Mouse (Mus musculus): Measurements from ENCODE around the gene Gm49661. TPM values are rescaled to one million over a fixed set of nuclear protein-coding genes. Genes with fewer than 3 reads are reported as not detected.
A peak's percentile ranks its signal among the peaks of the same experiment; 100 is the strongest.

Gm49661 gene
- total and polyA plus RNA-seq, 3 experiments: 3.1 TPM; not detected in 2

GRCm38 (mm10) chr8:84978248-84978940 is 9.2 kb upstream of the Gm49661 start, which contains the start of gene Junb:
Gene Junb (minus strand): TSS chr8:84978718.
- Histone ChIP-seq H3K27me3 (replicated peaks) (no peaks in the 10 kb centered on the region), H3K27ac (ENCODE audit: insufficient read depth, low read depth) (peak within 1 kb of the TSS; percentile 94), H3K9ac (ENCODE audit: insufficient read depth, low read depth) (peak within 1 kb of the TSS; percentile 81), H3K9me3 (replicated peaks; ENCODE audit: low read length) (no peaks in the 10 kb centered on the region), H3K4me1 (ENCODE audit: control insufficient read depth in 1 of 2, insufficient read depth in 2 of 2) (peaks cover 17 to 39% of the 10 kb centered on the region in 2 experiments), H3K79me2 (replicated peaks; ENCODE audit: control insufficient read depth, extremely low read depth, insufficient read depth, poor library complexity, severe bottlenecking) (peaks cover 20% of the 10 kb centered on the region), H3K36me3 (replicated peaks in 1 of 2; ENCODE audit: control insufficient read depth in 1 of 2, insufficient read depth in 1 of 2, low read length in 1 of 2) (peaks cover 10 to 12% of the 10 kb centered on the region in 2 experiments), H3K4me2 (ENCODE audit: insufficient read depth, low read depth, poor library complexity, severe bottlenecking) (peak within 1 kb of the TSS; percentile 96), H3K4me3 (replicated peaks in 1 of 3; ENCODE audit: low read depth in 2 of 3, low read length in 2 of 3, poor library complexity in 1 of 3) (peak within 1 kb of the TSS; percentile 82 to 94 (median 92))
- TF ChIP-seq PAX5 (IDR thresholded peaks at IDR 0.05; ENCODE audit: low read length) (no peak), MYC (IDR thresholded peaks at IDR 0.05; ENCODE audit: low read depth, low read length) (peak; percentile 23; the same call in 1 of the 2 replicates), E2F4 (IDR thresholded peaks at IDR 0.05; ENCODE audit: insufficient replicate concordance, low read depth, low read length) (no peak), BHLHE40 (IDR thresholded peaks at IDR 0.05; ENCODE audit: low read depth, low read length) (peak; percentile 85), HCFC1 (IDR thresholded peaks at IDR 0.05; ENCODE audit: low read depth, low read length) (peak; percentile 68), MXI1 (IDR thresholded peaks at IDR 0.05; ENCODE audit: low read depth, low read length) (peak; percentile 98), MEF2A (IDR thresholded peaks at IDR 0.05; ENCODE audit: borderline replicate concordance, low read depth, low read length) (peak; percentile 77), GABPA (IDR thresholded peaks at IDR 0.05; ENCODE audit: insufficient replicate concordance, low read depth, low read length) (no peak), NELFE (IDR thresholded peaks at IDR 0.05; ENCODE audit: low read depth, low read length) (peak; percentile 100), TBP (conservative IDR thresholded peaks at IDR 0.05; ENCODE audit: low read depth, low read length) (peak; percentile 96), MAZ (IDR thresholded peaks at IDR 0.05; ENCODE audit: low read depth, low read length) (peak; percentile 100), NRF1 (IDR thresholded peaks at IDR 0.05; ENCODE audit: low read depth, low read length) (peak; percentile 31), CHD2 (IDR thresholded peaks at IDR 0.05; ENCODE audit: low read length) (peak; percentile 83), ZMIZ1 (IDR thresholded peaks at IDR 0.05; ENCODE audit: low read depth, low read length) (peak; percentile 100), UBTF (IDR thresholded peaks at IDR 0.05; ENCODE audit: low read depth, low read length) (peak; percentile 81; the same call in 1 of the 2 replicates), POLR2AphosphoS2 (IDR thresholded peaks at IDR 0.05; ENCODE audit: low read depth, low read length) (peak; percentile 100), USF1 (IDR thresholded peaks at IDR 0.05; ENCODE audit: low read depth, low read length) (no peak), ZNF384 (IDR thresholded peaks at IDR 0.05; ENCODE audit: low read depth, low read length) (no peak), RCOR1 (conservative IDR thresholded peaks at IDR 0.05; ENCODE audit: low read depth, low read length) (0 out of 2 replicates have a peak, but pooled peaks have one; percentile 44), CTCF (conservative IDR thresholded peaks at IDR 0.05 in 1 of 2, IDR thresholded peaks at IDR 0.05 in 1 of 2; ENCODE audit: low read depth in 2 of 2, low read length in 2 of 2) (no peak), JUND (conservative IDR thresholded peaks at IDR 0.05; ENCODE audit: low read depth, low read length) (no peak), ETS1 (conservative IDR thresholded peaks at IDR 0.05; ENCODE audit: low read depth, low read length) (peak; percentile 92), MAX (IDR thresholded peaks at IDR 0.05; ENCODE audit: low read length) (peak; percentile 98), EP300 (IDR thresholded peaks at IDR 0.05; ENCODE audit: low read length) (no peak), SMC3 (IDR thresholded peaks at IDR 0.05; ENCODE audit: low read depth, low read length) (peak; percentile 11; the same call in 1 of the 2 replicates), ELF1 (IDR thresholded peaks at IDR 0.05; ENCODE audit: low read depth, low read length) (peak; percentile 99), ZKSCAN1 (IDR thresholded peaks at IDR 0.05; ENCODE audit: borderline replicate concordance, low read depth, low read length) (no peak), RAD21 (IDR thresholded peaks at IDR 0.05; ENCODE audit: low read depth, low read length) (no peak; the same call in 1 of the 2 replicates), MAFK (IDR thresholded peaks at IDR 0.05; ENCODE audit: insufficient replicate concordance, low read length) (no peak), IRF4 (IDR thresholded peaks at IDR 0.05; ENCODE audit: low read depth, low read length) (peak; percentile 70), POLR2A (IDR thresholded peaks at IDR 0.05; ENCODE audit: low read depth, low read length) (peak; percentile 100), ZC3H11A (IDR thresholded peaks at IDR 0.05; ENCODE audit: low read depth, low read length) (no peak), JUN (IDR thresholded peaks at IDR 0.05; ENCODE audit: insufficient read depth, low read depth, low read length) (no peak), KAT2A (IDR thresholded peaks at IDR 0.05; ENCODE audit: insufficient replicate concordance, low read length) (0 out of 2 replicates have a peak, but pooled peaks have one; percentile 48), CHD1 (IDR thresholded peaks at IDR 0.05; ENCODE audit: low read depth, low read length) (no peak; the same call in 1 of the 2 replicates), USF2 (conservative IDR thresholded peaks at IDR 0.05; ENCODE audit: low read depth, low read length) (no peak), SIN3A (IDR thresholded peaks at IDR 0.05; ENCODE audit: low read length) (peak; percentile 99), TCF12 (IDR thresholded peaks at IDR 0.05; ENCODE audit: low read depth, low read length) (peak; percentile 97)
- in situ Hi-C loops (cut with MboI; ENCODE audit: low pct_ligation_motif_present, low pct_unique_long_range_greater_than_20kb, low sequenced_read_pairs) (no loop called here), dilution Hi-C loops (cut with MboI; ENCODE audit: extremely low pct_ligation_motif_present, extremely low pct_unique_long_range_greater_than_20kb, low sequenced_read_pairs) (no loop called here)
- peak; percentile 92 for DNase-seq (ENCODE audit: extremely low read depth)
